Mouse (Mus musculus) heart, adult 10 weeks (tissue): ENCODE results near the gene Eps8l2. TPM values are rescaled to one million over a fixed set of nuclear protein-coding genes. Genes with fewer than 3 reads are reported as not detected.

Experiments
- polyA plus RNA-seq: library from polyadenylated mRNA; stranded (reverse); fragments of 350-450 nt; fragmentation: Illumina TruSeq; extraction: RNeasy Lipid Tissue Mini Kit (QIAGEN cat#74804); gene quantifications from one replicate; pipeline ENCODE4 v1.2.3, GENCODE M21; 2014; ENCODE audit warnings: low read depth, low replicate concordance

Eps8l2 gene
- polyA plus RNA-seq: 4.6 TPM

GRCm38 (mm10) chr7:141338576-141339131 lies at the start of gene Eps8l2:
Eps8l2 (plus strand) TSS chr7:141338880.

GRCm38 (mm10) chr7:141291921-141292582 lies 46.6 kb upstream of the Eps8l2 start, which contains the start of gene Drd4:
Drd4 (plus strand) TSS chr7:141292006.

GRCm38 (mm10) chr7:141327469-141328372 lies 11.0 kb upstream of the Eps8l2 start, which contains the start of the genes Deaf1 and Tmem80:
Deaf1 (minus strand) TSS chr7:141327690.
Tmem80 (plus strand) TSS chr7:141327739.

GRCm38 (mm10) chr7:141391625-141392551 lies 53.2 kb downstream of the Eps8l2 start, which contains the start of gene Taldo1:
Taldo1 (plus strand) TSS chr7:141392199.

Other genes starting within 250 kb of the Eps8l2 start
- 8.4 TPM for gene Sigirr, start 238.3 kb upstream of the Eps8l2 start, polyA plus RNA-seq
- gene Ano9, start 221.1 kb upstream of the Eps8l2 start, polyA plus RNA-seq: not detected
- 29.2 TPM for gene Ptdss2, start 216.5 kb upstream of the Eps8l2 start, polyA plus RNA-seq
- 69.3 TPM for gene Rnh1, start 166.0 kb upstream of the Eps8l2 start, polyA plus RNA-seq
- gene Hras, start 144.9 kb upstream of the Eps8l2 start, polyA plus RNA-seq: 59.1 TPM
- 2.6 TPM for gene Lrrc56, start 144.7 kb upstream of the Eps8l2 start, polyA plus RNA-seq
- gene Lmntd2, start 124.8 kb upstream of the Eps8l2 start, polyA plus RNA-seq: not detected
- 0.39 TPM for gene Rassf7, start 123.0 kb upstream of the Eps8l2 start, polyA plus RNA-seq
- 22.9 TPM for gene Phrf1, start 110.1 kb upstream of the Eps8l2 start, polyA plus RNA-seq
- gene Irf7, start 72.4 kb upstream of the Eps8l2 start, polyA plus RNA-seq: 10.7 TPM
- not detected for gene Cdhr5, start 62.1 kb upstream of the Eps8l2 start, polyA plus RNA-seq
- not detected for gene Sct, start 59.7 kb upstream of the Eps8l2 start, polyA plus RNA-seq
- gene Drd4, start 46.9 kb upstream of the Eps8l2 start, polyA plus RNA-seq: not detected
- 17.7 TPM for gene Deaf1, start 11.2 kb upstream of the Eps8l2 start, polyA plus RNA-seq
- gene Tmem80, start 11.1 kb upstream of the Eps8l2 start, polyA plus RNA-seq: 27.8 TPM
- gene Taldo1, start 53.3 kb downstream of the Eps8l2 start, polyA plus RNA-seq: 127 TPM
- gene Gatd1, start 75.3 kb downstream of the Eps8l2 start, polyA plus RNA-seq: 15.8 TPM
- 2.8 TPM for gene Cend1, start 90.6 kb downstream of the Eps8l2 start, polyA plus RNA-seq
- 48.3 TPM for gene Slc25a22, start 99.0 kb downstream of the Eps8l2 start, polyA plus RNA-seq
- 1.4 TPM for gene Pidd1, start 105.1 kb downstream of the Eps8l2 start, polyA plus RNA-seq
- gene Rplp2, start 108.5 kb downstream of the Eps8l2 start, polyA plus RNA-seq: 735 TPM
- 449 TPM for gene Pnpla2, start 116.3 kb downstream of the Eps8l2 start, polyA plus RNA-seq
- gene Cracr2b, start 122.2 kb downstream of the Eps8l2 start, polyA plus RNA-seq: 35.1 TPM
- 248 TPM for gene Cd151, start 128.5 kb downstream of the Eps8l2 start, polyA plus RNA-seq
- gene Polr2l, start 136.3 kb downstream of the Eps8l2 start, polyA plus RNA-seq: 55.2 TPM
- gene Tspan4, start 136.4 kb downstream of the Eps8l2 start, polyA plus RNA-seq: 27.8 TPM
- 27.4 TPM for gene Chid1, start 201.0 kb downstream of the Eps8l2 start, polyA plus RNA-seq
- gene Ap2a2, start 223.3 kb downstream of the Eps8l2 start, polyA plus RNA-seq: 33.0 TPM